Mouse (Mus musculus): Measurements from ENCODE around the gene Itgal. TPM values are rescaled to one million over a fixed set of nuclear protein-coding genes. Genes with fewer than 3 reads are reported as not detected.

The Itgal gene
- total and polyA plus RNA-seq, 3 experiments: 0.92 to 9.7 TPM; not detected in 1

DNA sequence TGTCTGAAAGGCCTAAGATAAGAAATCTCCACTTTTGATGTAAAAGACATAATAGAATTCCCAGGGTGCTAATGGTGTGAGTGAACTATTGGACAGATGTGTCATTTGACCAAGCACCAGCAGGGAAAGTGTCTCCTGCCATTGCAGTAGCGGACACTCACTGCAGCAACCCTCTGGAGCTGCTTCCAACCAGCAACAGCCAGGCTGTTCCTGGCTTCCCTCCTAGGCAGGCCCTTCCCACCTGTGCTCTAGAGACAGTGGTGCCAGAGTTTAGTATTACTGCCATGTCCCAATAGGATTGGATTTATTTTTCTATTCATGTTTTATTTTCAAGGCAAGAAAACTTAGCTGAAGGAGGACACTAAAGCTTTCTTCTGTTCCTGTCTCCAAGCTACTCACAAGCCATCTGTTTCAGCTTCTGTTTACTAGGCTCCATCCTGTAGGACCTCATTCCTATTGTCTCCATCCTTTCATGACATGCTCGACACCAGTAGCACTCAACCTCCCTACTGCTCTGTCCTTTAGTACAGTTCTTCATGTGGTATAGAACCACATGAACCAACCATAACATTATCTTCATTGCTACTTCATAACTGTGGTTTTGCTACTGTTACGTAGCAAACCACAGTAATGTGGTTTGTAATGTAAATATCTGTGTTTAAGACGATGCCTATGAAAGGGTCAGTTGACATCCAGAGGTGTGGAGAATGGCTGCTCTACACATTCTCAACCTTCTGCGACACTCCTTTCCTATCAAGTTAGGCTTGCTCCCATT is 55.4 kb downstream of the Itgal start (continued):
- 0 out of 2 replicates have a peak, but pooled peaks have one; percentile 11 for TF ChIP-seq MAX (IDR thresholded peaks at IDR 0.05; ENCODE audit: low read length)
- no peak for TF ChIP-seq TCF12 (IDR thresholded peaks at IDR 0.05; ENCODE audit: low read depth, low read length)
- TF ChIP-seq SIN3A (IDR thresholded peaks at IDR 0.05; ENCODE audit: low read length): peak; percentile 69

DNA sequence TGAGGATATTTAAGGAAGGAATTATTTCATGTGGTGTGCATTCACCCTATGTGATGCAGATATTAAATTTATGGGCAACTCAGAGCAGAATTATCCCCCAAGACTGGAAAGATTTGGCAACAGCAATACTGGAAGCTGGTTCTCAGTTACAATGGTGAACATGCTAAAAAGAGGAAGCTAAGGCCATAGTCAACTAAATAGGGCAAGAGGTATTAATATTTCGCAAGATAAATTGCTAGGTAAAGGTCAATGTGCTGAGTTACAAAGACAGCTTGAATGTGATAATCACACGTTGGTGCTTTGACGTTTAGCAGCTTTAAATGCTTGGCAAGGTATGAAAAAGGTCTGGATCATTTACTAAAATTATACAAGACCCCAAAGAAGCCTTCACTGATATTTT is 59.7 kb downstream of the Itgal start:
- H3K27ac ChIP-seq (ENCODE audit: control insufficient read depth, low read depth, low read length): no peak overlapping the region
- peaks cover 0 to 3% of the 10 kb centered on the region in 2 experiments; a peak in 2 of 4 replicates for H3K36me3 ChIP-seq (ENCODE audit: control insufficient read depth in 1 of 2, insufficient read depth in 2 of 2, low read length in 2 of 2)
- H3K4me1 ChIP-seq (ENCODE audit: control insufficient read depth in 1 of 2, insufficient read depth in 2 of 2, low read length in 2 of 2): peaks cover 0 to 5% of the 10 kb centered on the region in 2 experiments; a peak in 1 of 4 replicates
- H3K4me3 ChIP-seq (ENCODE audit: control insufficient read depth in 1 of 2, insufficient read depth in 1 of 2, low read depth in 2 of 2, low read length in 2 of 2): no peak overlapping the region
- DNase-seq (ENCODE audit: low read depth, low spot score): no peak
- no peaks in the 10 kb centered on the region for H3K79me2 ChIP-seq (ENCODE audit: control insufficient read depth, insufficient read depth, low read length, poor library complexity)
- no peaks in the 10 kb centered on the region for H3K9me3 ChIP-seq (replicated peaks; ENCODE audit: insufficient read depth, low read length)
- no peak overlapping the region for H3K9ac ChIP-seq (ENCODE audit: control insufficient read depth, low read depth, low read length, poor library complexity, severe bottlenecking)
- TF ChIP-seq POLR2A (IDR thresholded peaks at IDR 0.05; ENCODE audit: control insufficient read depth in 1 of 2, insufficient read depth in 1 of 2, low read depth in 1 of 2, low read length in 2 of 2, poor library complexity in 1 of 2): no peak
- no peak for TF ChIP-seq GATA1 (IDR thresholded peaks at IDR 0.05; ENCODE audit: low read depth, low read length)
- TF ChIP-seq ZKSCAN1 (IDR thresholded peaks at IDR 0.05; ENCODE audit: low read depth, low read length): no peak
- no peak for TF ChIP-seq UBTF (IDR thresholded peaks at IDR 0.05; ENCODE audit: borderline replicate concordance, insufficient read depth, low read depth, low read length)
- no peak for TF ChIP-seq USF1 (IDR thresholded peaks at IDR 0.05; ENCODE audit: low read depth, low read length)
- no peak for TF ChIP-seq EP300 (IDR thresholded peaks at IDR 0.05; ENCODE audit: low read depth in 1 of 2, low read length in 2 of 2)
- no peak for TF ChIP-seq E2F4 (IDR thresholded peaks at IDR 0.05; ENCODE audit: borderline replicate concordance, low read depth, low read length)
- no peak for TF ChIP-seq HCFC1 (IDR thresholded peaks at IDR 0.05; ENCODE audit: low read depth, low read length)
- no peak for TF ChIP-seq USF2 (IDR thresholded peaks at IDR 0.05; ENCODE audit: borderline replicate concordance in 1 of 2, insufficient read depth in 1 of 2, low read depth in 1 of 2, low read length in 2 of 2)
- TF ChIP-seq RAD21 (IDR thresholded peaks at IDR 0.05; ENCODE audit: low read depth, low read length): no peak
- no peak for TF ChIP-seq NELFE (IDR thresholded peaks at IDR 0.05; ENCODE audit: low read depth, low read length)
- TF ChIP-seq MYB (IDR thresholded peaks at IDR 0.05; ENCODE audit: low read depth, low read length): no peak
- no peak for TF ChIP-seq MEF2A (IDR thresholded peaks at IDR 0.05; ENCODE audit: extremely low read depth, insufficient replicate concordance, low read depth, low read length, poor library complexity, severe bottlenecking)
- H3K27me3 ChIP-seq (ENCODE audit: control insufficient read depth in 1 of 2, insufficient read depth in 2 of 2, low read length in 2 of 2): peaks cover 0 to 1% of the 10 kb centered on the region in 2 experiments; a peak in 2 of 4 replicates

DNA sequence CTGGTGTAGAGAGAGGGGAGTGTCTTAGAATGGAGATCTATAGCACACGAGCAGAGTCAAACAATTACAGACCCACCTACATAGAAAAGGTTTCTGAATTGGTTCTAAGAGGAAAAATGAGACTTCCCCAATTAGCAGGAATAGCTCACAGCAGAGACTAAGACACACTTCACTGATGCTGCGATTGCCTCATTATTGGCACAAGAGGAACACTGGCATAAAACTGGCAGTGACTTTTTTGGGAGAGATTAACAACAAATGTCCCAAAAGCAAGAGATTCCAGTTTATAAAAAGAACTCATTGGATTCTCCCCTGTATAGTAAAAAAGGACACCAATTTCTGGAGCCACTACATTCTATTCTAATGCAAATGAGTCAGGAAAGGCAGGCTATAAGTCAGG is 61.8 kb downstream of the Itgal start:
- no peak for TF ChIP-seq GATA1 (IDR thresholded peaks at IDR 0.05; ENCODE audit: low read depth, low read length)
- TF ChIP-seq MAFK (IDR thresholded peaks at IDR 0.05; ENCODE audit: borderline replicate concordance, low read depth, low read length): no peak
- no peak for TF ChIP-seq BHLHE40 (IDR thresholded peaks at IDR 0.05; ENCODE audit: borderline replicate concordance, low read depth, low read length)
- TF ChIP-seq JUND (IDR thresholded peaks at IDR 0.05; ENCODE audit: low read depth, low read length): no peak
- no peak for TF ChIP-seq SMC3 (IDR thresholded peaks at IDR 0.05; ENCODE audit: low read depth, low read length)
- no peak for TF ChIP-seq GABPA (IDR thresholded peaks at IDR 0.05; ENCODE audit: low read depth, low read length)
- TF ChIP-seq ZC3H11A (IDR thresholded peaks at IDR 0.05; ENCODE audit: low read depth, low read length): no peak
- no peak for TF ChIP-seq KAT2A (conservative IDR thresholded peaks at IDR 0.05; ENCODE audit: low read depth, low read length)
- TF ChIP-seq TBP (IDR thresholded peaks at IDR 0.05; ENCODE audit: low read depth, low read length): no peak
- no peak for TF ChIP-seq ZKSCAN1 (IDR thresholded peaks at IDR 0.05; ENCODE audit: low read depth, low read length)
- TF ChIP-seq NRF1 (IDR thresholded peaks at IDR 0.05; ENCODE audit: insufficient read depth, low read depth, low read length, poor library complexity, severe bottlenecking): no peak
- TF ChIP-seq MXI1 (IDR thresholded peaks at IDR 0.05; ENCODE audit: low read depth, low read length): no peak
- TF ChIP-seq MEF2A (IDR thresholded peaks at IDR 0.05; ENCODE audit: extremely low read depth, insufficient replicate concordance, low read depth, low read length, poor library complexity, severe bottlenecking): no peak
- no peak for TF ChIP-seq MYB (IDR thresholded peaks at IDR 0.05; ENCODE audit: low read depth, low read length)
- H3K79me2 ChIP-seq (ENCODE audit: control insufficient read depth, insufficient read depth, low read length, poor library complexity): no peaks in the 10 kb centered on the region
- H3K4me3 ChIP-seq (ENCODE audit: control insufficient read depth in 1 of 2, insufficient read depth in 1 of 2, low read depth in 2 of 2, low read length in 2 of 2): no peak overlapping the region
- H3K9me3 ChIP-seq (replicated peaks; ENCODE audit: insufficient read depth, low read length): no peaks in the 10 kb centered on the region
- H3K9ac ChIP-seq (ENCODE audit: control insufficient read depth, low read depth, low read length, poor library complexity, severe bottlenecking): no peak overlapping the region
- H3K27me3 ChIP-seq (ENCODE audit: control insufficient read depth in 1 of 2, insufficient read depth in 2 of 2, low read length in 2 of 2): peaks cover 0 to 1% of the 10 kb centered on the region in 2 experiments; a peak in 1 of 4 replicates
- no peak overlapping the region for H3K27ac ChIP-seq (ENCODE audit: control insufficient read depth, low read depth, low read length)
- H3K36me3 ChIP-seq (ENCODE audit: control insufficient read depth in 1 of 2, insufficient read depth in 2 of 2, low read length in 2 of 2): peaks cover 0 to 3% of the 10 kb centered on the region in 2 experiments; a peak in 1 of 4 replicates
- 0 out of 4 replicates have a peak, but pooled peaks cover 0 to 2% of the 10 kb centered on the region in 2 experiments for H3K4me1 ChIP-seq (ENCODE audit: control insufficient read depth in 1 of 2, insufficient read depth in 2 of 2, low read length in 2 of 2)
- DNase-seq (ENCODE audit: low read depth, low spot score): no peak

Data from MEL (cell line).